Mouse (Mus musculus) left cerebral cortex, postnatal 10 days (tissue): ENCODE measurements at regions not wholly inside any gene's neighbourhood (a gene's known extent, or its start where the extent isn't known, plus 50 kb on each side); places are given as distances from the start of the nearest gene placed in this dataset.
A peak's percentile ranks its signal among the peaks of the same experiment; 100 is the strongest.

Source experiments
- DNase-seq, 2 experiments: peaks; one replicate each; pipeline ENCODE4 v3.0.0; 2021 to 2022; ENCODE audit warnings: low spot score in 2 of 2, mixed read lengths in 1 of 2; ENCODE audit errors: extremely low spot score in 1 of 2
- intact Hi-C: fragments of 180-260 bp; cut with DNase I; formaldehyde crosslinking; loops from one replicate; pipeline ENCODE4 v1.15.1; 2025

DNA sequence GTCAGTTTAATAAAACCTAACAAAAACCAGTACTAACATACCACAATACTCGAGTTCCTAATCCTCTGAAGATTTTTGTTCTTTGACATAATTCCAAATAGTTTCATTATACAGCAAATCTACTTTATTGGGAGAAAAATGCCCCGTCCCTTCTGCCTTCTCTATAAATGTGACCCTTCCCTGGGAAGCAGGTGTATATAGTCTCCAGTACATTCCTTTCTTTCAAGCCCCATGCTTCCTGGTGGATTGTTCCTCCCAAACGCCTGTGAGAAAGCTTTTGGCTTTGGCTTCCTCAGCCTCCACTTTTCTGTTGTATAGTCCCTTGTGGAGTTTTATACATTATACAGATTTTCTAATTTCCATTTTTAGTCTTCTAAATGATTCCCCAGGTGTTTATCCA is 1001.8 kb upstream of the Tenm3 start:
- DNase-seq = no peak
- intact Hi-C loops = no loop called here

DNA sequence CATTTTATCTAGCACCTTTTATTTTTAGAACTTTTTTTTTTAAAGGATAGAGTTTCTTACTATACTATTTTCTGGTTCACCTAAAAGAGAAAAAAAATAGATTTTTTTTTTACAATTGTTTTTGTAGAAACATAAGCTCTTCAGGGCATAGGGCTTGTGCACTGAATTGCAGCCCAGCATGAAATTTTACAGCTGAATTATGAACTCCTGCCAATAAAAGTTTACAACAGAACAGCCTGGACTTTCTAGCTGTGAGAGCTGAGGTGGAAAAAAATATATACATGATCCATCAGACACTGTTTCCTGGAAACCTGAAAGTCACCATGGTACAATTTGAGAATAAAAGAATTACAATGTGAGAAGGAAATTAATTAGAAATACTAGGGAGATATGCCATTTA is 988.2 kb upstream of the Tenm3 start:
- DNase-seq = no peak
- intact Hi-C loops = no loop called here

DNA sequence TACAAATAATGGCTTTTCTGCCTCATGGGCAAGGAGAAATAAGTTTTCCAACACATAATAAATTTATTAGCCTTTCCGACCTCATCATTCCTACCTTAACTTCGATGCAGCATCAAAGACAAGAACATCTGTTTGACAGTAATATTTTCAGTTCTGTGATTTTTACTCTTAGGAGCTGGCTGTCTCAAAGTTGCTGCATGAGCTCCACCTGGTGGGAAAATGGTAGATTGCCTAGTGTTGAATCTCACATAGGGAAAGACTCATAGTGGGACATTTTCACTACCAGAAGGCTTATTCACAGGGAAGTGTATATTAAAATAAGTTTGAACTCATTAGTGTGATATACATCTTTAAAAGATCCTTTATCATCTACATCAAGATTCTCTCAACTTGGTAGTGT is 985.6 kb upstream of the Tenm3 start:
- peak; percentile 43 to 74 for DNase-seq
- intact Hi-C loops = loop anchor here (10.0 kb wide), 1 partner anchor 1605 kb away; no protein-coding TSS in a partner anchor

DNA sequence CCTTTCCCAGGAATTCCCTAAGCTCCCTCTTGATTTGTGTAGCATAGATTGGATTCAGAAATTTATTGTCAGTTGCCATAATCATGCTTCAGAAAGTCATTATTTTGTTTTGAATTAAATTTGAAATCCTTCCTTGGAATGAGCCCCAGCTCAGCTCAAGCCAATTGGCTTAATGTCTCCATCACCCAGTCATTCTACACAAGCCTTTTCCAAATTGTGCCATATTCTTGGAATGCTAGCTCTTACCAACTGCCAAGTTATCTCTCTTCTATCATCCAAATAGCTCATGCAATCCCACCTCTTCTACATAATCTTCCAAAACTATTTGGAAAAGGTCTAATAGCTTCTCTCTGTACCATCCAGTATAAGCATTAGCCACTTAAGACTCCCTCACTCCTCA is 982.5 kb upstream of the Tenm3 start:
- no peak for DNase-seq

DNA sequence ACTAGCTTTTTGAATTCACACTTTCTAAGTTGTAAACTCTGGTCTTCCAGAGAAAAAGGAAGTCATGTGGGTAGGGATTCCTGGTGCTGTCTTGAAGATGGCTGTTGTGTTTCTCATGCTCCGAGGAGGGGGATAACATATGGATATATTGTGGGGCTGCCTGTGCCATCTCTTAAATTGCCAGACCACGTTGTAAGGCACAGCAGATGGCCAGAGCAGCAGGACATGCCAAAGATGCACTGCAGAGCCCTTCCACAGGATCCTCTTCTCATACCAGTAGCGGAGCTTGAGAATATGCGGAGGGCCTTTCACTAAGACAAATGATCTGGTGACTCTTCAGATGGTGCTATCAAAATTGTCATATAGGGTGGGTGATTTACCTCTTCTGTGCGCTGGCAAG is 981.2 kb upstream of the Tenm3 start:
- intact Hi-C loops = loop anchor here (10.0 kb wide), 1 partner anchor 1600 kb away; no protein-coding TSS in a partner anchor
- DNase-seq = no peak

More for the DNA sequence above, 982.5 kb upstream of the Tenm3 start:
- intact Hi-C loops = loop anchor here (10.0 kb wide), 1 partner anchor 1601 kb away; no protein-coding TSS in a partner anchor

DNA sequence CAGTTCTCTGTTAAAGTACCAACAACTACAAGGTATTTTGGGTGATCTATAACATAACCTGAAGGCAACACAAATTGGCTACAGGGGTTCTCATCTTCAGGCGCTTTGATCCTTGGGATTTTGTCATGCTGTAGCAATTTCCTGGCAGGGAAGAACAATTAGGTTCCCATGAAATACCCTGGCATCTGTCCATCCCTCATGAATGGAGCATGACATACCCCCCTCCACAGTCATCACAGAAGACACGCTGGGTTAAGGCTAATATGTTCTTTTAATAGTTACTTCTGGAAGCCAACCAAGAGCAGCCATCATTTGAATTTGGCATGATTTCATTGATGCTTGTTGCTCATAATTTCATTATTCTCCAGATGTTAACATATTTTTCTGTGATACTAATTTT is 979.0 kb upstream of the Tenm3 start:
- DNase-seq = no peak
- intact Hi-C loops = loop anchor here (10.0 kb wide), 1 partner anchor 1598 kb away; no protein-coding TSS in a partner anchor

DNA sequence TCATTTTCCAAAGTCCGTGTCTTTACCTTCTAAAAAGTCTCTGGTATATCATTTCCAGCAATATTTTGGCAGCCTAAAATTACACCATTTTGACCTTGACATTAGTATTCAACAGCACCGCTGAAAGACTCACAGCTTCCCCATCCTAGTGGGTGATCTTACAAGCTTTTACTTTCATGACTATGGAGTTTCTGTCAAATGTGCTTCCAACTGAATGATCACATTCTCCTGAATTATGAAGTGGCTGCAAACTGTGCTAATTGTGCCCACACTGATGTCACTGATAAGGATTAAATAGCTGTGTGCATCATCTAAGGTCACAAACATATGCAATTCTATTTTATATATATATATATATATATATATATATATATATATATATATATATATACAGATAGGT is 955.5 kb upstream of the Tenm3 start:
- no peak for DNase-seq
- intact Hi-C loops = no loop called here

DNA sequence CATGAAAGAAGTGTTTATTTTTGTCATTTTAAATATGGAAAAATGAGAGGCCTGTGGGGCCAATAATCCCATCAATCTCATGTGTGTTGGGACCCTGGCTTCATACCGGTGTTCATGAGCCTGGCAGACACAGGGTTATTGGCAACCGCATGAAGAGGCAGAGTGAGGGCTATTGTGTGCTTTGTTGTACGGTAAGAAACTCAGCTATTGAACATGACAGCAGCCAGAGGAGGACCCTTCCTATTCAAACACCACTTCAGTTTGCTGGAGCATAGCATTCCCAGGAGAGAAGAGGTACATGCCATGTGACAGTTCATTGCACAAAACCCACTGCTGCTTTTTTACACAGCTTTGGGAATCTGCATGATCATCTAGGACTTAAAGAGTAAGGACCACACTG is 953.0 kb upstream of the Tenm3 start:
- DNase-seq = no peak
- intact Hi-C loops = no loop called here

DNA sequence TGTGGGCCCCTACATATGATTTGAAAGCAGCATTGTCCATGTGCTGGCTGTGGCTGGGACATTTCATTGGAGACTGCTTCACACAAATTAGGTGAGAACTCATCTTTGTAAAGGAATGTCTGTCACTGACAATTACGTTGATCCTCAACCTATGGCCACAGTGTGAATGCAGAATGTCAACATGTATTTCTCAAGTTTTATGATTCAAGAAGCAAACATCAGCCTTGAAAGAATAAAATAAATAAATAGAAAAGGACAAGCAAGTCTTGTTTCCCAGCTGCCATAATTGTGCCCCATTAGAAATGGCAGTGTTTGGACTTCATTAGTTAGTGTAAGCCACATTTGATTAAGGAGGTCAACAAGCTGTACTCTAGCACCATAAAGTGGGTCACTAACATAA is 950.7 kb upstream of the Tenm3 start:
- no peak for DNase-seq
- intact Hi-C loops = no loop called here

DNA sequence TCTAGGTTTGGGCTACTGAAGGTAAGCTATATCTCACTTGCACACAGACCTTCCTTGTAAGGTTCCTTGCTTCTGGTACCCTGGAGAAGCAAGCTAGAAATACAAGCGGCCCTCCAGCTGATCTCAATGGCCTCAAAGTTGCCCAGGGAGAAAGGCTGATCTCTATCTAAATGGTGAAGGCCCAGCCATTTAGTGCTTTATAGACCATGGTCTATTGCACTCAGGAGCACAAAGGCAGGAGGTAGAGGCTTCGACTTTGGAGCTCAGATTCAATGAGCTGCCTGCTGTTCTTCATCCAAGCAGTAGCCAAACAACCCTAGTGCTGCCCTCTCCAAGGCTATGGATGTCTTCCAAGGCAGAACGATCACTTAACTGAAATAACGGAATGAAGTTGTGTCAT is 926.1 kb upstream of the Tenm3 start:
- intact Hi-C loops = no loop called here

DNA sequence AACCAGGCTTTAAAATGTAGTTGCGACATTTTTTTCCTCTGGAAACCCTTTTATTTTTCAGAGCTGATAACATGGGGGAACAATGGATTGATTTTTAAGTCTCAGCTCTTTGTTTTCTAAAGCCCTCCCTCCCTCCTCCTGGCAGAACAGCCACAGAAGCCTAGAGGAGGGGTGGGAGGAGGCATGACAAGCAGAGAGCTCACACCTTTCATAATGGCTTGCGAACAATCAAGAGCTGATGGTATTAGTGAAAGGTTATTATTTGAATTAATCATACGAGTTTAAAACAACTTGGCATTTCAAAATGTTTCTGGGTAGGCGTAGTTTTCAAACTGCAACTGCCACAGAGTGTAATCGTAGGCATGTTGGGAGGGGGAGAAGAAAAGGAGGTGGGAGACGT is 894.3 kb upstream of the Tenm3 start:
- intact Hi-C loops = no loop called here
- DNase-seq = no peak

More for the DNA sequence above, 926.1 kb upstream of the Tenm3 start:
- DNase-seq = no peak

DNA sequence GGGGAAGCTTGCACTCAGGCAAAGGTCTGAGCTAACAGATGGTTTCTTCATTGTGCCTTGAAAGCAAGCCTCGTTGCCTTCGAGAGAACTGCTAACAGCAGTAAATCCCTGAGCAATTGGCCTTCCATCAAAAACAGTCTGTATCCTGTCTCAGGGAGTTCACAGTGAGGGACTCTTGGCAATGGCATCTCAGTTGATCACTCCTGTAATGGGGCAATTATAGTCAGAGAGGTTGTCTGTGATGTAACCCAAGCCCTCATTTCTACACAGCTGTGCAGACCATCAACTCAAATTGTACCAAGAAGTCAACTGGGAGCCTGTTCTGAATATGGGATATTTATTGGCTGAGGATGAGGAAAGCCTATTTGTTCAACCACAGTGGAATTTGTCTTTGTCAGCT is 885.4 kb upstream of the Tenm3 start:
- intact Hi-C loops = no loop called here
- DNase-seq = no peak

DNA sequence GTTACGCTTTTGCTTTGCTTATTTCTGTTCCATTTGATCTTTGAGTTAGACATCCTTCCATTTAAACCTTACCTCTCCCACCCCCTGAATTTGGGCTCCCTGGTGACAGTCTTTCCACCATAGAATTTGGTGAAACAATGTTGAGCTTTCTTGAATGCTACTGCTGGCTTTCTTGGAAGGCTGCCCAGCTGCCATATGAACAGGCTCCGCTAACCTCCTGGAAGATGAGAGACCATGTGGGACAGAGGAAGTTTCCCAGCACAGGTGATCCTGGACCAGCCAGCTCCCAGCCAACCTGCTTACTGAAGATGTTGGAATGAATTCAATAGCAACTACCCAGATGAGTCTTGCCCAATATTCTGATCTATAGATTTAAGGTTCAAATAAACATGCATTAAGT is 868.6 kb upstream of the Tenm3 start:
- intact Hi-C loops = no loop called here

DNA sequence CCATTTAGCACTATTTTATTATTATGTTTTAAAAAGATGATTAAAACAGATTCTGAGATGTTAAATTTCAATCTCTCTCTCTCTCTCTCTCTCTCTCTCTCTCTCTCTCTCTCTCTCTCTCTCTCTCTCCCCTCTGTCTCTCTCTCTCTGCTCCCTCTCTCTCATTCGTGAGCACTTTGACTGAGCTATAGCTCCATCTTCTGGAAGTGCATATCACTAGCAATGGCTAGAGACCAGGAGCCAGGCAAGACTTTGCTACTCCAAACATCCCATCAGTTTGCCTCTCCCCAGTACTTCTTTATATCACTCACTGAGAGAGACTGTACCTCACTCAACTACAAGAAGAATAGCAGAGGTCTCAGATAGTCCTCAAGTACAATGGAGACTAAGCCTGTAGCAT is 865.0 kb upstream of the Tenm3 start:
- no peak for DNase-seq
- intact Hi-C loops = no loop called here

More for the DNA sequence above, 868.6 kb upstream of the Tenm3 start:
- DNase-seq = peak in 1 of 2 experiments; percentile 13

DNA sequence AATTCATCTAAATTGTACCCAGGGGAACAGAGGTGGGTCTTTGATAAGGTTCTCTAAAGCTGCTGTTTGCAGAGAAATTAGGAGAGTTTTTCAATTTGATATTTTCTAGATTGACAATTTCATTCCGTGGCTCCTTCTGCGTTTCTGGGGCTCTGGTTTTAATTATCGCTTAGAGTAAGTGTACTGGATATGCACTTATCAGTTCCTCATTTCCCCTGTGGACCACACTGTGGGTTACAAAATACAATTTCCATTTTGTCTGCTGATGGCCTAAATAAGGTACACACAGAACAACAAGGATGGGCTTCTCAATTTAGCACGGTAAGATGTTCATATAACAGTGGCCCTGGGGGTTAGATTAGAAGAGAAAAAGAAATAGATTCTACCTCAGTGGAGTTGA is 855.3 kb upstream of the Tenm3 start:
- no peak for DNase-seq
- intact Hi-C loops = no loop called here

DNA sequence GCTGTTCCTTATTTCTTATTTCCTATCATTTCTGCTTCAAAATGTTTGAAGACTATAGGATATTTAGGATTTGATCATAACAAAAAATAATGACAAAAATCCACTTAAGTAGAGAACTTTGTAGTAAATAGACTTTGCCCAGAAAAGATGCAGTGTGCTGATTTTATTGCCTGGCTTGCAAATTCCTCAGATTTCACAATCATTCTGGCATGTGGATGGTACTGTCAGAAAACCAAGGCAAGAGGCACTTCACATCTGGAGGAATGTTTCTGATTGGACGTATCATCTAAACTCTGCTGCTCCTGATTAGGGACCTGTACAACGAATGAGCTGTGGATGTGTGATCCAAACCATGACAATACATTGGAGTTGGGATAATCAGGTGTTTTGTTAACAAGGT is 853.0 kb upstream of the Tenm3 start:
- DNase-seq = no peak
- intact Hi-C loops = no loop called here
